Mouse (Mus musculus): Measurements from ENCODE around the gene Acadvl.

- TF ChIP-seq POLR2A (IDR thresholded peaks at IDR 0.05; ENCODE audit: borderline replicate concordance, insufficient read depth, low read length) (no peak), CTCF (IDR thresholded peaks at IDR 0.05; ENCODE audit: borderline replicate concordance, insufficient read depth, low read depth, low read length) (no peak)
Observed at GRCm38 (mm10) chr11:70043665-70044064, 28.5 kb upstream of the Acadvl start.
